Mouse (Mus musculus): ENCODE results near the gene Kcnq2. TPM values are rescaled to one million over a fixed set of nuclear protein-coding genes. Genes with fewer than 3 reads are reported as not detected.

Gene Kcnq2
- polyA plus RNA-seq, 1 experiment from 2014 or later, result 3.5 TPM

GRCm38 (mm10) chr2:181119952-181120351, 15.1 kb downstream of the Kcnq2 start:
- WGBS, result 36% methylated on average over 10 of the region's 10 CpGs
- H3K4me1 ChIP-seq, result peaks cover 34% of the 10 kb centered on the region

DNA sequence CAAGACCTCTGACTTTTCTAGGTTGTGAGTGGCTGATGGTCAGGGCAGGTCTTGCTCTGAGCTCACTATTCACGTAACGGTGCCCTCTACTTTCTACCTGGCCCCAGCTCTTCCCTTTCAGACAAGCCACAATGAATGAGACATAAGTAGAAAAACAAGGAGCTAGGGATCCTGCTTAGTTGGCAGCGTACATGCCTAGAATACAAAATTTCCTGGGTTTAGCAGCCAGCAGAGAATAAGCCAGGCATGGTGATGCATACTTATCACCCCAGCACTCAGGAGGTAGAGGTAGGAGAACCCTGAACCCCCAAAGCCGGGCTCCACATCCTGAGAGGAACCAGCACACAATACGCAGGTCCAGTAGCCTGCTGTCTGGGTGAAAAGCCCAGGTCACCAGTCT, 18.7 kb downstream of the Kcnq2 start:
- WGBS, result 84% methylated on average over 5 of the region's 5 CpGs
- H3K27me3 ChIP-seq (ENCODE audit: low read depth, poor library complexity, severe bottlenecking), result peaks cover 3% of the 10 kb centered on the region
- no peak overlapping the region for H3K4me3 ChIP-seq
- no peak overlapping the region for H3K27ac ChIP-seq (replicated peaks)
- H3K9me3 ChIP-seq (replicated peaks), result no peaks in the 10 kb centered on the region
- H3K4me1 ChIP-seq, result peaks cover 46% of the 10 kb centered on the region
- DNase-seq (ENCODE audit: low spot score), result no peak
- H3K36me3 ChIP-seq, result no peaks in the 10 kb centered on the region

More at GRCm38 (mm10) chr2:181119952-181120351, 15.1 kb downstream of the Kcnq2 start:
- H3K27ac ChIP-seq (replicated peaks), result peak overlapping the region; percentile 78
- DNase-seq (ENCODE audit: low spot score), result no peak
- H3K9me3 ChIP-seq (replicated peaks), result no peaks in the 10 kb centered on the region
- no peaks in the 10 kb centered on the region for H3K36me3 ChIP-seq
- peaks cover 3% of the 10 kb centered on the region for H3K27me3 ChIP-seq (ENCODE audit: low read depth, poor library complexity, severe bottlenecking)
- no peak overlapping the region for H3K4me3 ChIP-seq

- 90% methylated on average over 3 of the region's 3 CpGs for WGBS
- DNase-seq (ENCODE audit: low spot score), result no peak
- Histone ChIP-seq H3K9me3 (replicated peaks) (no peaks in the 10 kb centered on the region), H3K36me3 (no peaks in the 10 kb centered on the region), H3K27me3 (ENCODE audit: low read depth, poor library complexity, severe bottlenecking) (peaks cover 3% of the 10 kb centered on the region), H3K4me1 (peaks cover 40% of the 10 kb centered on the region), H3K27ac (replicated peaks) (no peak overlapping the region), H3K4me3 (no peak overlapping the region)
Measured at GRCm38 (mm10) chr2:181115367-181115766, 19.7 kb downstream of the Kcnq2 start.

DNA sequence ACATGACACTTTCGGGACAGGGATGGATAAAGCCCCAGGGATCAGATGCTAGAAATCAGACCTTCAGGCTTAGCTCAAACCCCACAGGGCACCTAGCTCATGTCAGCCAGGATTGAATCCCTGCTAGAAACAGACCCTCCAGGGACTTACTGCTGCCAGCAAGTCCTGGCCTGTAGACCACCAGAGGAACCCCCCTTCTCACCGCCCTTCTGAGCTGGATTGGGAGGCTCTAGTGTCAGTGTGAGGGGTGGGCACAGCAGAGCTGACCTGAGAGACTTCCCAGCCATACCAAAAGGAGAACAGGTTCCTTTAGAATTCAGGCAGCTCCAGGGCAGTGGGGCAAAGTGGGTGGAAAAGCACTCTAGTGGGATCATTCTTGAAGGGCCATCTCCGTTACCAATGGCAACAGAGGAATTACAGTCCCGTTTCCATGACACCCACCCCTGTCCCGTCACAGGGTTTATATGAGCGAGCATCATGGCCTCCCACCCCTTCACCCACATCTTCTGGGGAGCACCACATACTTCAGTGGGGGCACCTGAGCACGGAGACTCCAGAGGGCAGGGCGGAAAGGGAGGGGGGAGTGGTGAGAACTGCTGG, 21.2 kb downstream of the Kcnq2 start:
- H3K4me1 ChIP-seq, result peaks cover 27% of the 10 kb centered on the region
- 64% methylated on average over 8 of the region's 8 CpGs for WGBS
- no peak overlapping the region for H3K4me3 ChIP-seq
- DNase-seq (ENCODE audit: low spot score), result peak; percentile 33
- H3K27me3 ChIP-seq (ENCODE audit: low read depth, poor library complexity, severe bottlenecking), result peaks cover 3% of the 10 kb centered on the region; the same call in 1 of the 2 replicates
- H3K9me3 ChIP-seq (replicated peaks), result no peaks in the 10 kb centered on the region
- peak overlapping the region; percentile 67 for H3K27ac ChIP-seq (replicated peaks)
- H3K36me3 ChIP-seq, result no peaks in the 10 kb centered on the region

DNA sequence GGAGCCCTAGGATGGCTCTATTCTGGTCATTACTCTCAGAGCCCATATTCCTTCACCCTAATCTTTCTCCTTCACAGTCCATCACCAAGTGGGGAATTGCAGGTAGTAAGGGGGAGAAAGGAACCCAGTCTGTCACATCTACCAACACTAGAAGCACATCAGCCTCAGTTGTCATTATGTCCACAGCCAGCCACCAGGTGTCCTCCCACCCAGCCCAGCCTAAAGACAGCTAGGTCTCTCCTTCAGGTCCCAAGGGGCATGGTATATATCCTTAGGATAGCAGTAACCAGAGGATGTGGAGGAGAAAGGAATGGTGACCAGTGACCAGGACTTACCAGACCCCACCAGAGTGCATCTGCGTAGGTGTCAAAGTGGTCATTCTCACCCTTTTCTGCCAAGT, 23.4 kb downstream of the Kcnq2 start:
- no peak for DNase-seq (ENCODE audit: low spot score)
- no peaks in the 10 kb centered on the region for H3K36me3 ChIP-seq
- H3K27ac ChIP-seq (replicated peaks), result no peak overlapping the region
- no peaks in the 10 kb centered on the region for H3K27me3 ChIP-seq (ENCODE audit: low read depth, poor library complexity, severe bottlenecking)
- whole genome bisulfite sequencing, result 93% methylated on average over 1 of the region's 1 CpGs
- H3K4me3 ChIP-seq, result no peak overlapping the region
- peaks cover 27% of the 10 kb centered on the region for H3K4me1 ChIP-seq
- no peaks in the 10 kb centered on the region for H3K9me3 ChIP-seq (replicated peaks)

DNA sequence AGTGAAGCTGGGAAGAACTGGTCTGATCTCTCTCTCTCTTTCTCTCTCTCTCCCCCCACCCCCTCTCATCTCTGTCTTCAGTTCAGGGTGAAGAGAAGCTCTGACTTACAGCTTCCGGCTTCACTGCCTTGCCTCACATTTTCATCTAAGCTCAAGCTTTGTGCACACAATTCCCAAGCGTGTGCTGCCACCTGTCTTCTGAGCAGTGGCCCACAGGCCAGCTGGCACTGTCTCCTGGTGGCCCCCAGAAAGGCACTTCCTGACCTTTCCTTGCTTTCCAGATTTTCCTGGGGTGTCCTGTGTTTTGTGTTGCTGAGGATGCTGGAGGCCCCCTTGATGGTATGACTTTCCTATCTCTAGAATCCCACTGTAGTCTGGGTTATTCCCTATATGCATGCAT, 31.0 kb downstream of the Kcnq2 start:
- DNase-seq (ENCODE audit: low spot score), result no peak
- no peak overlapping the region for H3K27ac ChIP-seq (replicated peaks)
- H3K4me3 ChIP-seq, result no peak overlapping the region
- H3K4me1 ChIP-seq, result peaks cover 16% of the 10 kb centered on the region
- H3K27me3 ChIP-seq (ENCODE audit: low read depth, poor library complexity, severe bottlenecking), result no peaks in the 10 kb centered on the region
- H3K36me3 ChIP-seq, result no peaks in the 10 kb centered on the region
- H3K9me3 ChIP-seq (replicated peaks), result no peaks in the 10 kb centered on the region
- WGBS, result 68% methylated on average over 2 of the region's 2 CpGs

DNA sequence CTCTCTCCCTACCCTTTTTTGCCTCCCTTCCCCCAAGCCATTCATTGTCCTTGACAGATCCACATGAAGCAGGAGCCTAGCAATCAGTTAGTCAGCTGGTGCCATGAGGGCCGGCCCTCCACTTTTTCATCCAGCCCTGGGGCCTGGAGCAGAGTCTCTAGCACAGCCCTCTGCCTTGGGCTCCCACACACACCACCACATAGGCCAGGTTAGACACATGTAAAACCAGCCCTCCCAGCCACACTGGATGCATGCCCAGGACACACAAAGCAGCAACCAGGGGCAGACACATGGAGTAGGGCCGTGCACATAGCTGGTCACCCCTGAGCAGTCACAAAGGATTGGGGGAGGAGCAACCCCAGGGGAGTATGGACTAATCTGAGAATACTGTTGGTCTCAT, 32.9 kb downstream of the Kcnq2 start:
- no peak overlapping the region for H3K4me3 ChIP-seq
- no peaks in the 10 kb centered on the region for H3K9me3 ChIP-seq (replicated peaks)
- H3K36me3 ChIP-seq, result no peaks in the 10 kb centered on the region
- peaks cover 16% of the 10 kb centered on the region for H3K4me1 ChIP-seq
- DNase-seq (ENCODE audit: low spot score), result peak; percentile 33
- no peaks in the 10 kb centered on the region for H3K27me3 ChIP-seq (ENCODE audit: low read depth, poor library complexity, severe bottlenecking)
- WGBS, result 19% methylated on average over 2 of the region's 2 CpGs
- peak overlapping the region; percentile 75 for H3K27ac ChIP-seq (replicated peaks)

GRCm38 (mm10) chr2:181101626-181102025, 33.5 kb downstream of the Kcnq2 start:
- Histone ChIP-seq H3K27me3 (ENCODE audit: low read depth, poor library complexity, severe bottlenecking) (no peaks in the 10 kb centered on the region), H3K36me3 (no peaks in the 10 kb centered on the region), H3K4me1 (peaks cover 16% of the 10 kb centered on the region), H3K4me3 (no peak overlapping the region), H3K27ac (replicated peaks) (peak overlapping the region; percentile 75), H3K9me3 (replicated peaks) (no peaks in the 10 kb centered on the region)
- WGBS, result 75% methylated on average over 1 of the region's 1 CpGs
- DNase-seq (ENCODE audit: low spot score), result no peak

DNA sequence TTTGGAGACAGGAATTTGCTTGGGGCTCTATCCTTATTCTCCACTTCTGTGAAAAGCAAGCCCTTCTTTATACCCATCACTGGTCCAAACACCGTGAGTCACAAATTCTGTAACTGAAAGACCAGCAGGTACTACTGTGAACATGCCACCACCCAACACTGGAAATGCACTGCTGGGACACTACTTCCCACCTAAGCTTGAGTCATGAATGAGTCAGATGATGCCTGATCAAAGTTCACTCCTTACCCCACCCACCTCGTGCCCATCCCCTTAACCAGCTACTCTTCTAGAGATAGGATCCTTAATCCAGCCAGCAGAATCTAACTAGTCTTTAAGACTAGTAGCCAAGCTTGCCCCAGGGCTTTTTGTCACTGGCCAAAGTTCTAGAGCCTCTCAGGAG, 35.0 kb downstream of the Kcnq2 start:
- Histone ChIP-seq H3K9me3 (replicated peaks) (no peaks in the 10 kb centered on the region), H3K27ac (replicated peaks) (no peak overlapping the region), H3K4me1 (peaks cover 16% of the 10 kb centered on the region), H3K4me3 (no peak overlapping the region), H3K36me3 (no peaks in the 10 kb centered on the region), H3K27me3 (ENCODE audit: low read depth, poor library complexity, severe bottlenecking) (no peaks in the 10 kb centered on the region)
- 90% methylated on average over 2 of the region's 2 CpGs for WGBS
- DNase-seq (ENCODE audit: low spot score), result no peak

- Histone ChIP-seq H3K36me3 (no peaks in the 10 kb centered on the region), H3K4me1 (no peaks in the 10 kb centered on the region), H3K4me3 (no peak overlapping the region), H3K27ac (replicated peaks) (no peak overlapping the region), H3K9me3 (replicated peaks) (no peaks in the 10 kb centered on the region), H3K27me3 (ENCODE audit: low read depth, poor library complexity, severe bottlenecking) (no peaks in the 10 kb centered on the region)
- DNase-seq (ENCODE audit: low spot score), result no peak
- 88% methylated on average over 3 of the region's 3 CpGs for whole genome bisulfite sequencing
Measured at GRCm38 (mm10) chr2:181090123-181090522, 45.0 kb downstream of the Kcnq2 start.

DNA sequence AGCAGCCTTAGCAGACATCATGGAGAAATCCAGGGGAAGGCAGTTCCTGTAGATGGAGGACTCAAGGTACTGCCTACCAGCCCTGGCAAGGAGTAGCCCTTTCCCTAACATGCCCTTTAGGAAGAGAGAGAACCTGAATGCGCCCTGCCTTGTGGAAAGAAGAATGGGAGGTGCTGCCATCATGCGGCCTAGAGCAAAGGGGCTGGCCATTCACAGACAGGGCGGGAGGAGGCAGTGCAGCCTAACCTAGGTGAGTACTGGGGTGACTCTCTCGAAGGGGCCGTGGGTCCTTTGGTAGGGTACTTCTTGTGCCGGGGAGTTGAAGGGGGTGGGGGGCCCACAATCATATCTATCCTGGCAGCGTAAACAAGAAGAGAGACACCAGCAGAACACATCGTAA, 50.1 kb downstream of the Kcnq2 start:
- no peak for DNase-seq (ENCODE audit: low spot score)
- WGBS, result 66% methylated on average over 8 of the region's 8 CpGs
- H3K27me3 ChIP-seq (ENCODE audit: low read depth, poor library complexity, severe bottlenecking), result no peaks in the 10 kb centered on the region
- H3K9me3 ChIP-seq (replicated peaks), result no peaks in the 10 kb centered on the region
- H3K4me1 ChIP-seq, result peaks cover 10% of the 10 kb centered on the region; the same call in 1 of the 2 replicates
- no peak overlapping the region for H3K4me3 ChIP-seq
- no peak overlapping the region for H3K27ac ChIP-seq (replicated peaks)
- H3K36me3 ChIP-seq, result no peaks in the 10 kb centered on the region

GRCm38 (mm10) chr2:181083945-181084344, 51.2 kb downstream of the Kcnq2 start:
- Histone ChIP-seq H3K27ac (replicated peaks) (no peak overlapping the region), H3K27me3 (ENCODE audit: low read depth, poor library complexity, severe bottlenecking) (no peaks in the 10 kb centered on the region)
- no peak for DNase-seq (ENCODE audit: low spot score)

GRCm38 (mm10) chr2:181080886-181081285, 54.2 kb downstream of the Kcnq2 start:
- peaks cover 16% of the 10 kb centered on the region; the same call in 1 of the 2 replicates for H3K4me1 ChIP-seq
- H3K27me3 ChIP-seq (ENCODE audit: low read depth, poor library complexity, severe bottlenecking), result no peaks in the 10 kb centered on the region
- H3K27ac ChIP-seq (replicated peaks), result no peak overlapping the region
- no peak for DNase-seq (ENCODE audit: low spot score)
- no peaks in the 10 kb centered on the region for H3K9me3 ChIP-seq (replicated peaks)
- no peak overlapping the region for H3K4me3 ChIP-seq
- H3K36me3 ChIP-seq, result no peaks in the 10 kb centered on the region
- WGBS, result 77% methylated on average over 5 of the region's 5 CpGs

More at GRCm38 (mm10) chr2:181083945-181084344, 51.2 kb downstream of the Kcnq2 start:
- peaks cover 10% of the 10 kb centered on the region; the same call in 1 of the 2 replicates for H3K4me1 ChIP-seq
- H3K9me3 ChIP-seq (replicated peaks), result no peaks in the 10 kb centered on the region
- H3K4me3 ChIP-seq, result no peak overlapping the region
- H3K36me3 ChIP-seq, result no peaks in the 10 kb centered on the region
- 71% methylated on average over 4 of the region's 4 CpGs for WGBS
